Mouse (Mus musculus) MEL (cell line): ENCODE results near the gene Rtl1. TPM values are rescaled to one million over a fixed set of nuclear protein-coding genes. Genes with fewer than 3 reads are reported as not detected.

Experiments
- DNase-seq: peaks from one replicate; pipeline ENCODE4 v3.0.0; 2011; ENCODE audit warnings: low read depth, low spot score
- H3K27ac ChIP-seq: 2 replicates; pipeline ENCODE4 v1.5.1; 2012; ENCODE audit warnings: low read depth, mild to moderate bottlenecking, control low read depth, low read length, moderate library complexity; ENCODE audit not compliant: control insufficient read depth
- H3K27me3 ChIP-seq, 2 experiments: fragments of 150-350 bp in 1 of 2; sonication (generic) in 1 of 2; 2 replicates each; pipeline ENCODE4 v1.6.1; 2012; ENCODE audit warnings: low read length in 2 of 2, mild to moderate bottlenecking in 2 of 2, improper control_type of control experiment in 1 of 2, moderate library complexity in 1 of 2; ENCODE audit not compliant: insufficient read depth in 2 of 2, control insufficient read depth in 1 of 2
- H3K36me3 ChIP-seq, 2 experiments: 2 replicates each; pipeline ENCODE4 v1.6.1; 2012 to 2014; ENCODE audit warnings: low read length in 2 of 2, improper control_type of control experiment in 1 of 2, inconsistent platforms in 1 of 2, mild to moderate bottlenecking in 1 of 2; ENCODE audit not compliant: insufficient read depth in 2 of 2, control insufficient read depth in 1 of 2
- H3K4me1 ChIP-seq, 2 experiments: fragments of 150-350 bp in 1 of 2; sonication (generic) in 1 of 2; 2 replicates each; pipeline ENCODE4 v1.6.1; 2012; ENCODE audit warnings: low read length in 2 of 2, improper control_type of control experiment in 1 of 2, mild to moderate bottlenecking in 1 of 2; ENCODE audit not compliant: insufficient read depth in 2 of 2, control insufficient read depth in 1 of 2
- H3K4me3 ChIP-seq, 2 experiments: fragments of 150-350 bp in 1 of 2; sonication (generic) in 1 of 2; 2 replicates each; pipeline ENCODE4 v1.5.1; 2012; ENCODE audit warnings: low read depth in 2 of 2, low read length in 2 of 2, mild to moderate bottlenecking in 2 of 2, moderate library complexity in 2 of 2, control low read depth in 1 of 2, improper control_type of control experiment in 1 of 2; ENCODE audit not compliant: control insufficient read depth in 1 of 2, insufficient read depth in 1 of 2
- H3K79me2 ChIP-seq: 2 replicates; pipeline ENCODE4 v1.6.1; 2012; ENCODE audit warnings: mild to moderate bottlenecking, low read length, moderate library complexity; ENCODE audit not compliant: control insufficient read depth, poor library complexity, insufficient read depth
- H3K9ac ChIP-seq: 2 replicates; pipeline ENCODE4 v1.6.1; 2012; ENCODE audit warnings: low read depth, mild to moderate bottlenecking, control low read depth, low read length, moderate library complexity; ENCODE audit not compliant: control insufficient read depth, poor library complexity, severe bottlenecking
- H3K9me3 ChIP-seq: fragments of 150-350 bp; sonication (generic); replicated peaks from 2 replicates; pipeline ENCODE4 v1.6.1; 2012; ENCODE audit warnings: mild to moderate bottlenecking, low read length, improper control_type of control experiment, moderate library complexity; ENCODE audit not compliant: insufficient read depth
- E2F4 ChIP-seq: IDR thresholded peaks from 2 replicates; pipeline ENCODE4 v1.6.1; 2011; ENCODE audit warnings: low read depth, low read length, improper control_type of control experiment, borderline replicate concordance
- ETS1 ChIP-seq: IDR thresholded peaks from 2 replicates; pipeline ENCODE4 v1.6.1; 2012; ENCODE audit warnings: low read depth, mild to moderate bottlenecking, inconsistent platforms, low read length, improper control_type of control experiment, moderate library complexity
- KAT2A ChIP-seq: conservative IDR thresholded peaks from 2 replicates; pipeline ENCODE4 v1.6.1; 2012; ENCODE audit warnings: low read depth, low read length, improper control_type of control experiment, inconsistent platforms
- MAFK ChIP-seq: IDR thresholded peaks from 2 replicates; pipeline ENCODE4 v1.6.1; 2011; ENCODE audit warnings: low read depth, mild to moderate bottlenecking, low read length, improper control_type of control experiment, borderline replicate concordance
- MAX ChIP-seq: IDR thresholded peaks from 2 replicates; pipeline ENCODE4 v1.6.1; 2011; ENCODE audit warnings: low read length, improper control_type of control experiment
- MEF2A ChIP-seq: IDR thresholded peaks from 2 replicates; pipeline ENCODE4 v1.6.1; 2014; ENCODE audit warnings: low read depth, mild to moderate bottlenecking, inconsistent platforms, low read length, improper control_type of control experiment; ENCODE audit not compliant: poor library complexity, insufficient replicate concordance, severe bottlenecking; ENCODE audit errors: extremely low read depth
- MYB ChIP-seq: IDR thresholded peaks from 2 replicates; pipeline ENCODE4 v1.6.1; 2011; ENCODE audit warnings: mild to moderate bottlenecking, low read depth, low read length, improper control_type of control experiment
- MYC ChIP-seq: IDR thresholded peaks from 2 replicates; pipeline ENCODE4 v1.6.1; 2011; ENCODE audit warnings: low read depth, mild to moderate bottlenecking, low read length, improper control_type of control experiment, moderate library complexity
- POLR2AphosphoS5 ChIP-seq: IDR thresholded peaks from 2 replicates; pipeline ENCODE4 v1.6.1; 2012; ENCODE audit warnings: low read depth, borderline replicate concordance, mild to moderate bottlenecking, inconsistent platforms, low read length, moderate library complexity, mixed read lengths
- RCOR1 ChIP-seq: IDR thresholded peaks from 2 replicates; pipeline ENCODE4 v1.6.1; 2012; ENCODE audit warnings: low read depth, mild to moderate bottlenecking, inconsistent platforms, low read length, improper control_type of control experiment
- SIN3A ChIP-seq: IDR thresholded peaks from 2 replicates; pipeline ENCODE4 v1.6.1; 2012; ENCODE audit warnings: low read length, improper control_type of control experiment, inconsistent platforms
- SMC3 ChIP-seq: IDR thresholded peaks from 2 replicates; pipeline ENCODE4 v1.6.1; 2011; ENCODE audit warnings: low read depth, low read length, improper control_type of control experiment
- TAL1 ChIP-seq: IDR thresholded peaks from 2 replicates; pipeline ENCODE4 v1.6.1; 2012; ENCODE audit warnings: mild to moderate bottlenecking, inconsistent platforms, low read length, moderate library complexity, mixed read lengths
- TBP ChIP-seq: IDR thresholded peaks from 2 replicates; pipeline ENCODE4 v1.8.0; 2011; ENCODE audit warnings: low read depth, low read length, improper control_type of control experiment
- ZC3H11A ChIP-seq: IDR thresholded peaks from 2 replicates; pipeline ENCODE4 v1.6.1; 2012; ENCODE audit warnings: low read depth, mild to moderate bottlenecking, inconsistent platforms, low read length, improper control_type of control experiment
- polyA plus RNA-seq, 2 experiments: library from polyadenylated mRNA; stranded (reverse) in 1 of 2; unstranded in 1 of 2; fragments of >175 nt in 1 of 2; fragments of >200 nt in 1 of 2; gene quantifications; 2 replicates each; pipeline versions ENCODE4 v1.2.1 to v1.2.4; 2012; ENCODE audit warnings: low replicate concordance in 2 of 2, low read depth in 1 of 2; ENCODE audit not compliant: insufficient read length in 2 of 2, insufficient read depth in 1 of 2, missing spikeins in 1 of 2
- total RNA-seq: library from RNA; depleted of rRNA; stranded (reverse); fragments of 300-350 nt; gene quantifications from 2 replicates; pipeline ENCODE4 v1.2.3, GENCODE M21; 2012; rRNA removed

Gene Rtl1
- total RNA-seq = under 0.01 TPM in 1 of 2 replicates, not detected in the other
- polyA plus RNA-seq = not detected

DNA sequence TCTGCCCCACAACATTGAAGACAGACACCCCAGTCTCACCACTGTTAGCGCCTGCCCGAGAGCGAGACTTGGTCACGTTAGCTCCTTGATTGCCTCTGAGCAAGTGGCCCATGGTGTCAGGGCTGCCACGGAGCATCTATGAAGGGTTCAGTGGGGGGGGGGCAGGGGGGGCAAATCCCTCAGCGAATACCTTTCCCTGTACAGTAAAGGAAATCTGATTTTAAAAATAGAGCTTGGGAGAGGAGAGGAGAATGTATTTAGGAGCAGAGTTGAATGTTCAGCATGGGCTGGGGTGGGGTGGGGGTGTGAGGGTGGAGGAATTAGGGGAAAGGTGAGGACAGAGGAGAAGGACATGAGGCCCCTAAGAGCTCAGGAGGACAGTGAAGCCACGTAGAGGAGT is at the start of gene Rtl1:
Gene Rtl1, minus strand, starts transcription at position 101 of the 400 bp plus-strand sequence.
- Histone ChIP-seq H3K9me3 (no peaks in the 10 kb centered on the region), H3K27ac (no peak within 1 kb of the TSS)
- no peak for TF ChIP-seq MAFK
- TF ChIP-seq, all 39 proteins: peak for 0
- no peaks in the 10 kb centered on the region for H3K4me1 ChIP-seq
- H3K79me2 ChIP-seq = no peaks in the 10 kb centered on the region
- H3K4me3 ChIP-seq = no peak within 1 kb of the TSS
- no peaks in the 10 kb centered on the region for H3K27me3 ChIP-seq
- H3K36me3 ChIP-seq = no peaks in the 10 kb centered on the region
- DNase-seq = no peak
- no peak within 1 kb of the TSS for H3K9ac ChIP-seq

DNA sequence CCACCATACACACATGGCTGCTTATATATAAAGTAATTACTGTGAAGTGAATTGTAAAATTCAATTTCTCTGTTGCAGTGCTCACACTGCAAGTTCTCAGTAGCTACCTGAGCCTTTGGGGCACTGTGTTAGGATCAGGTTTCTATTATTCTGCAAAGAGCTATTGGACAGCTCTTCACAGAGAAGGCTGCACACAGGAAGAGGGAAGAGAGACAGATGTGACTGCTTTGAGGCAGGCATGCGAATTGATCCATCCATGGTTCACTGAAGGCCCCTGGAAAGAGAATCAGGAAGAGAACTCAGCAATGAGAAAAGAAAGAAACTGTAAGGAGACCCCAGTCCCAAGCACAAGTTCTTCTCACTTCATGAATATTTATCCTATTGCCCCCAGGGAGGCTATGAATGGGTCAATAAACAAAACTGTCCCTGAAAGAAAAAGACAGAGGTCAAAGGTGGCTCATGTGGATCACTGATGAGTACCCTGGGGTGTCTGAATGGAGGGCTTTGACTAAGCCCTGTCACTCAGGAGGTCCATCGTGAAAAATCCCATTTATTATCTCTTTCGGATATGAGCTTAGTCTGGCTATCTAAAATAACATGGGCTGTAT is 40.5 kb upstream of the Rtl1 start:
- H3K27ac ChIP-seq = no peak overlapping the region
- no peaks in the 10 kb centered on the region for H3K9me3 ChIP-seq
- TF ChIP-seq MEF2A (no peak), TAL1 (no peak), POLR2AphosphoS5 (no peak), SMC3 (no peak), RCOR1 (no peak), MAFK (no peak), MYC (no peak), TBP (no peak), ZC3H11A (no peak), ETS1 (no peak)
- no peaks in the 10 kb centered on the region for H3K36me3 ChIP-seq
- no peak for DNase-seq
- H3K79me2 ChIP-seq = no peaks in the 10 kb centered on the region
- no peak overlapping the region for H3K4me3 ChIP-seq
- no peak overlapping the region for H3K9ac ChIP-seq
- H3K4me1 ChIP-seq = no peaks in the 10 kb centered on the region
- no peaks in the 10 kb centered on the region for H3K27me3 ChIP-seq

DNA sequence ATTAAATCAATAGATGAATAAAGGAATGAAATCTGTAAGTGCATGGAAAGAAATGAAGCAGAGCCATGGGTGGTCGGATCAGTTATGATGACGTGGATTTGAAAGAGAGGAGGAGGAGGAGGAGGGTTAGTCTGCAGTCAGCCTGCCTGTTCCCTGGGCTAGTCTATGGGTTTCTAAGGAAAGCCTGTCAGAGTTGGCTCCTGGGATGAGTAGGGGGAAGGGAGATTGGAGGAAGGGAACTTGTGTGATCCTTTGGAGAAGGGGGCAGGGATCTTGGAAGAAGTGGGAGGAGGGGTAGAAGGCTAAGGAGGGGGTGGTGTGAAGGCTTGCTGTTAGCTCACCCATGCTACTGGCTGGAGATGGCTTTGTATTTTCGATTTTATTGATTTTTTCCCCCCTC is 31.9 kb upstream of the Rtl1 start:
- H3K9ac ChIP-seq = no peak overlapping the region
- H3K27me3 ChIP-seq = no peaks in the 10 kb centered on the region
- no peaks in the 10 kb centered on the region for H3K4me1 ChIP-seq
- TF ChIP-seq SIN3A = no peak
- no peak for TF ChIP-seq MAX
- TF ChIP-seq MEF2A = no peak
- no peak for TF ChIP-seq E2F4
- TF ChIP-seq KAT2A = no peak
- no peak for TF ChIP-seq MAFK
- no peak for TF ChIP-seq MYB
- no peak for TF ChIP-seq RCOR1
- TF ChIP-seq ETS1 = no peak
- no peak overlapping the region for H3K27ac ChIP-seq
- H3K79me2 ChIP-seq = no peaks in the 10 kb centered on the region
- no peak for DNase-seq
- H3K4me3 ChIP-seq = no peak overlapping the region
- H3K36me3 ChIP-seq = no peaks in the 10 kb centered on the region
- no peaks in the 10 kb centered on the region for H3K9me3 ChIP-seq
